Mouse (Mus musculus): ENCODE measurements around the gene Actrt2. TPM values are rescaled to one million over a fixed set of nuclear protein-coding genes. Genes with fewer than 3 reads are reported as not detected.

Gene Actrt2
- polyA plus RNA-seq, 1 experiment from 2014 or later = not detected

DNA sequence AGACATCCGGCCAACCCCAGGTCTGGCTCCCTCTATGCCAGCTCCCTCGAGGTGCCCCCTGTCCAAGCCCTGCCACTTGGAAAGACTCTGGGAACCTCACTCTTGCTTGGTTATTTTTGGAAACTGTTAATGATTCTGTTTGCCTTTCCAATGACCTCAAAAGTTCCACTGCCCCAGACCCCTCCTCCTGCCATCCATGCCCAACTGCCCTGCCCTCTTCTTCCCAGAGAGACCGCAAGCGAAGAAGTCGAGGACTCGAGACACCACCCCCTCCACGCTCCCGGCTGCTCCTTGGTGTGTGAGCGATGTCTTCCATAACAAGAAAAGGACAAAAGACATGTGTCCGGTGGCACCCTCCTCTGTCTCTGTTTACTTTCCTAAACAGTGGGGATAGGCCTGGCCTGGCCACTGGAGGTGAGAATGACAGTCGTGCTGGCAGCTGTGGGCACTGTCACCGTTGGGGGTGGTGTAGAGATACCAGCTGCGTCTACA is 33.3 kb upstream of the Actrt2 start:
- Histone ChIP-seq H3K4me1 (peaks cover 18% of the 10 kb centered on the region), H3K9ac (no peak overlapping the region), H3K4me2 (no peak overlapping the region), H3K9me3 (no peaks in the 10 kb centered on the region), H3K4me3 (no peak overlapping the region), H3K27me3 (peaks cover 13% of the 10 kb centered on the region), H3K27ac (no peak overlapping the region), H3K36me3 (no peaks in the 10 kb centered on the region)
- WGBS = 89% methylated on average over 13 of the region's 13 CpGs
- no peak for ATAC-seq (ENCODE audit: insufficient number of reproducible peaks, insufficient read depth, low FRiP score, low TSS enrichment, low read depth)

DNA sequence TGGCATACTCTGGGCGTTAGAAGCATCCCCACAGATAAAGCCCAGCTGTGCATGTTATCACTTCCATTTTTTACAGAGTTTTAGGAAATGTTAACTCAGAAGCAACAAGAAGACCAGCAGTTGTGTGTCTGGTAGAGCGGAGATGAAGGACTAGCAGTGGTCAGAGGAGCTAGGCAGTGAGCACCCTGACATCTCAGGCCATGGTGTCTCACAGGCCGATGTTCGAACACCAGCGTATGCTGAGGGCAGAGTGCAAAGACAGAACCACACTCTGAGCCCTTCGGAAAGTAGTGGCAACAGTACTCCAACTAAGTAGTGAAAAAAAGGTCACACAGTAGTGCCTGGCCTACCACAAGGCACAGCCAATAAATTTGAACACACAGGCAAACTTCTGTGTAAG is 32.8 kb upstream of the Actrt2 start:
- Histone ChIP-seq H3K4me2 (no peak overlapping the region), H3K4me3 (no peak overlapping the region), H3K9me3 (no peaks in the 10 kb centered on the region), H3K36me3 (no peaks in the 10 kb centered on the region), H3K27ac (no peak overlapping the region), H3K4me1 (peaks cover 18% of the 10 kb centered on the region), H3K9ac (no peak overlapping the region), H3K27me3 (peaks cover 9% of the 10 kb centered on the region; the same call in 1 of the 2 replicates)
- 93% methylated on average over 6 of the region's 6 CpGs for WGBS
- ATAC-seq (ENCODE audit: insufficient number of reproducible peaks, insufficient read depth, low FRiP score, low TSS enrichment, low read depth) = no peak

DNA sequence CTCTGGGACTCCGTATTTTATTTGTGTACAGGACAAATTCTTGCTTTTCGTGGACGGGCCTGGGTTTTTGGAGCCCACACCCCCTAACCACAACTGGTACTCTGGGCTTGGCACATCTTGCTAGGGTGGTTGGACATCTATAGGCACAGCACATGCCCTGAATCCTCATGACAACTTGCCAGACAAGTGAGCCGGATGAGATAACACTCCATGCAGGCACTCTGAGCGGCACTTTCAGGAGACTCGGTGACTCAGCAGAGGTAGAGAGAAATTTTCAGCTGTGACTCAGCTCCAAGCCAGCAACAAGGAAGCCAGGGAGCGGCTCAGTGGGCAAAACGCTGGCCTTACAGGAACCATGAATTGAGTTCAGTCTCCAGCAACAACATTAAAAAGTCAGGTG is 31.6 kb upstream of the Actrt2 start:
- no peak overlapping the region for H3K4me2 ChIP-seq
- H3K27me3 ChIP-seq = no peaks in the 10 kb centered on the region; the same call in 1 of the 2 replicates
- H3K9me3 ChIP-seq = no peaks in the 10 kb centered on the region
- 85% methylated on average over 8 of the region's 8 CpGs for WGBS
- no peak for ATAC-seq (ENCODE audit: insufficient number of reproducible peaks, insufficient read depth, low FRiP score, low TSS enrichment, low read depth)
- peaks cover 18% of the 10 kb centered on the region for H3K4me1 ChIP-seq
- H3K9ac ChIP-seq = no peak overlapping the region
- no peaks in the 10 kb centered on the region for H3K36me3 ChIP-seq
- H3K27ac ChIP-seq = no peak overlapping the region
- H3K4me3 ChIP-seq = no peak overlapping the region

DNA sequence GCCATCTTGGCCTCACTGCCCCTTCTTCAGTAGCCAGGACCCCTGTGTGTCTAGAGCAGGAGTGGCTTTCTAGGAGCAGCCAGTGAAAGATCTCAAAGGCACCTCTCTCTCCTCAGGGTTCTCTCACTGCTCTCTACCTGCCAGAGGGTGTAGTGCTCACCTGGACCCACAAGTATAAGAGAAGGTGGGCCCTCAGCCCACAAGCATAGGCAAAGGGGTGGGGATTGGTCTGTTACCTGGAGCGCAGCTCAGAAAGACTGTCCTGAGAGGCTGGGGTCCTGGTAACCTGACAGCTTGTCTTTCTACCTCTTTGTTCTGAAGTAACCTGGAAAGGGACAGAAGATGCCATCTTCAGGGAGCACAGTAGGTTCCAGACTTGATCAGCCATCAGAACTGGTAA is 31.0 kb upstream of the Actrt2 start:
- Histone ChIP-seq H3K9ac (no peak overlapping the region), H3K4me2 (no peak overlapping the region), H3K4me3 (no peak overlapping the region), H3K36me3 (no peaks in the 10 kb centered on the region), H3K27me3 (peaks cover 6% of the 10 kb centered on the region), H3K9me3 (no peaks in the 10 kb centered on the region), H3K27ac (no peak overlapping the region), H3K4me1 (peaks cover 16% of the 10 kb centered on the region)
- WGBS = 93% methylated on average over 1 of the region's 1 CpGs
- no peak for ATAC-seq (ENCODE audit: insufficient number of reproducible peaks, insufficient read depth, low FRiP score, low TSS enrichment, low read depth)

DNA sequence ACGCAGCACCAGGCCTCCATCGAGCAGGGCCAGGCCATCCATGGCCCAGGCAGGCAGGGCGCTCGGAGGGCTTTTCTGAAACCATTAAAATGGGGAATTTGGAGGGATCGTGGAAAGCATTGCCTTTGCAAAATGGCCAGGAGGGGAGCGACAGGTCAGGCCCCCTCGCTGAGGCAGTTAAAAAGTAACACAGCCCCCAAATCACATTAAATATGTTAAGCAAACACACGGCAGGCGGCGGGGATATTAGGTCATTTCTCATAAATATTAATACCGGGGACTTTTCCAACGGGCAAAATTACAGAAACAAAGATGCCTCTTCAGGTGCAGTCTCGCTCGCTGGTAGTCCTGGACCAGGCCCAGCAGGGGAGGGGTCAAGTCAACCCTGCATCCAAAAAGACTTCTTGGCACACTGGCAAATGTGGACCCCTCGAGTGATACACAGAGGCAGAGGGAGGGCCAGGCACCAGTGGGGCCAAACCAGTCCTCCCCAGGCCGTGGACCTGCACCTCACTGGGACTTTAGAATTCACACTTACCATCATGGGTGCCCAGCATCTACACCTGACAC is 30.4 kb upstream of the Actrt2 start:
- ATAC-seq (ENCODE audit: insufficient number of reproducible peaks, insufficient read depth, low FRiP score, low TSS enrichment, low read depth) = no peak
- Histone ChIP-seq H3K9ac (no peak overlapping the region), H3K4me3 (no peak overlapping the region), H3K27ac (no peak overlapping the region), H3K27me3 (peaks cover 7% of the 10 kb centered on the region), H3K4me1 (peaks cover 16% of the 10 kb centered on the region), H3K4me2 (no peak overlapping the region), H3K36me3 (no peaks in the 10 kb centered on the region), H3K9me3 (no peaks in the 10 kb centered on the region)
- 71% methylated on average over 16 of the region's 16 CpGs for WGBS

DNA sequence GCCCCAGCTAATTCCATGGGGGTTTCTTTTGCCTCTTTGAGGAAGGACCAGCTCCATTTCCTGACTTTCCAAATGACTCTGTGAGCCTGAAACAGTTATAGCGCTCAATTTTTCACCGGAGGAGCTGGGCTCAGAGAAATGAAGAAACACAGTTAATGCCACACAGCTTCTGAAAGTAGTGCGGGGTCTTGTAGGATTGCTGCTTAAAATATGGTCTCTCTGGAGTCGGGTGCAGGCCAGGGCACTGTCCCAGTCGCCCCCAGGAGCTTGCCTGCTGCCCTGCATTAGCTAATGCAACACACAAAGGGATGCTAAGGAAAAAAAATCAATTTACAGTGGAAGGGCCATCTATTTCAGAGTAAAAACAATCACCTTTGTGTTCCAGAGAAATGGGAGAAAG is 29.8 kb upstream of the Actrt2 start:
- H3K27ac ChIP-seq = peak overlapping the region; percentile 52
- H3K9me3 ChIP-seq = no peaks in the 10 kb centered on the region
- H3K4me3 ChIP-seq = no peak overlapping the region
- H3K9ac ChIP-seq = no peak overlapping the region
- H3K27me3 ChIP-seq = peaks cover 7% of the 10 kb centered on the region
- no peak overlapping the region for H3K4me2 ChIP-seq
- H3K36me3 ChIP-seq = no peaks in the 10 kb centered on the region
- ATAC-seq (ENCODE audit: insufficient number of reproducible peaks, insufficient read depth, low FRiP score, low TSS enrichment, low read depth) = no peak
- H3K4me1 ChIP-seq = peaks cover 17% of the 10 kb centered on the region
- WGBS = 72% methylated on average over 5 of the region's 5 CpGs

DNA sequence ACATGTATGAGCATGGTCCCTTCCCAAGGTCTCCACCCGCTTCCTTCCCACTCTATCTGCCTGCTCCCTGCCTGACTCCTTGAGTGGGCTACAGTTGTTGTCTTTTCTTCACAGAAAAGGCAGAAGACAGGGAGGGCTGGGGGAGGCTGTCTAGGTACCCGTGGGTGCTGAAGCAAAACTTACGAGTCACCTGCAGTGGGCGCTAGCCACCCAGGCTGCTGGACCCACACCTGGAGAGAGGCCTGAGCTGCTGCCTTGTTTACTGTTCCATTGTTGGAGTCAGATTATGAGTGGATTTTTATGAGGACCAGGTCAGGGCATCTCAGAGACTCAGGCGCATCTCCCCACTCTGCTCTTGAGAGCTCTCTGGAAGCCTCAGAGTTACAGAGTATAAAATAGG is 28.9 kb upstream of the Actrt2 start:
- Histone ChIP-seq H3K27me3 (peaks cover 7% of the 10 kb centered on the region), H3K4me2 (no peak overlapping the region), H3K9me3 (no peaks in the 10 kb centered on the region), H3K36me3 (no peaks in the 10 kb centered on the region), H3K4me1 (peaks cover 17% of the 10 kb centered on the region), H3K27ac (no peak overlapping the region), H3K9ac (0 out of 2 replicates have a peak overlapping the region, but pooled peaks have one; percentile 16), H3K4me3 (no peak overlapping the region)
- no peak for ATAC-seq (ENCODE audit: insufficient number of reproducible peaks, insufficient read depth, low FRiP score, low TSS enrichment, low read depth)
- 67% methylated on average over 5 of the region's 5 CpGs for WGBS

DNA sequence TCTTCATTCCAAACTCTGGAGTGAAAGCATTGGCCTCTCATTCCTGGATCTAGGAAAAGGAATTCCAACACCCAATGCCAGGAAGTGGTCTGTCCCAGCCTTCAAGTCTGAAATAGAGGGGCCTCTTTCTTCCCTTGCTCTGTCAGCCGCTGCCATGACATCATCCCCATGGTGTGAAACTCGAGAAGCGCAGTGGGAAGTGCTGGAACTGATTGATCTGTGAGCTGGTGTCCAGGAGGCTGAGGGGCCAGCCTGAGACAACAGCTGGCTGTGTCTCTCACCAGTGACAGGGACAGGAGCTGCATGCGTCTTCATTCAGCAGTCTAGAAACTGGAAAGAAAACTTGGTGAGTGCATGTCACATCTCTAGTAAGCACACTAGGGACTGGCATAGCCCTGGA is 28.5 kb upstream of the Actrt2 start:
- 8% methylated on average over 4 of the region's 4 CpGs for WGBS
- Histone ChIP-seq H3K27me3 (peaks cover 7% of the 10 kb centered on the region), H3K4me2 (no peak overlapping the region), H3K4me3 (no peak overlapping the region), H3K9ac (no peak overlapping the region), H3K9me3 (no peaks in the 10 kb centered on the region), H3K36me3 (no peaks in the 10 kb centered on the region), H3K27ac (no peak overlapping the region), H3K4me1 (peaks cover 17% of the 10 kb centered on the region)
- ATAC-seq (ENCODE audit: insufficient number of reproducible peaks, insufficient read depth, low FRiP score, low TSS enrichment, low read depth) = no peak

DNA sequence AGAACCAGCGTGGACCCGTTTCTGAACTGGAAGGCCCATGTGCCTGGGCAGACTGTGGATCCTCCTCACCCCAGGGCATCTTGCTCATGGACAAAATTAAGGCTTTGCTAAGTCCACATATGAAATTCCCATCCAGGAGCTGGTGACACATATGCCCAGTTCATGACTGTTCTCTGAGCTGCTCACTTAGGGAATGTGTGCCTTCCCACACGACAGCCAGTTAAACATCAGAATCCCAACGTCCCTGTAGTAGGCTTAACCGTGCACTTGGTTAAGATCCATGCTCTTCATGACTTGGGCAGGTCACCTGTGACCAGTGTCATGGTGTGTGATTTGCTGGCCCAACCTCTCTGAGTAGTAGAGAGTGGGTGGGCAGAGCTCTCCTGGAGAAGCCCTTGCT is 26.7 kb upstream of the Actrt2 start:
- H3K4me3 ChIP-seq = no peak overlapping the region
- H3K4me1 ChIP-seq = peaks cover 17% of the 10 kb centered on the region
- H3K27ac ChIP-seq = no peak overlapping the region
- H3K36me3 ChIP-seq = no peaks in the 10 kb centered on the region
- no peaks in the 10 kb centered on the region for H3K9me3 ChIP-seq
- peaks cover 7% of the 10 kb centered on the region for H3K27me3 ChIP-seq
- H3K9ac ChIP-seq = no peak overlapping the region
- H3K4me2 ChIP-seq = no peak overlapping the region
- 87% methylated on average over 5 of the region's 5 CpGs for WGBS
- ATAC-seq (ENCODE audit: insufficient number of reproducible peaks, insufficient read depth, low FRiP score, low TSS enrichment, low read depth) = no peak

DNA sequence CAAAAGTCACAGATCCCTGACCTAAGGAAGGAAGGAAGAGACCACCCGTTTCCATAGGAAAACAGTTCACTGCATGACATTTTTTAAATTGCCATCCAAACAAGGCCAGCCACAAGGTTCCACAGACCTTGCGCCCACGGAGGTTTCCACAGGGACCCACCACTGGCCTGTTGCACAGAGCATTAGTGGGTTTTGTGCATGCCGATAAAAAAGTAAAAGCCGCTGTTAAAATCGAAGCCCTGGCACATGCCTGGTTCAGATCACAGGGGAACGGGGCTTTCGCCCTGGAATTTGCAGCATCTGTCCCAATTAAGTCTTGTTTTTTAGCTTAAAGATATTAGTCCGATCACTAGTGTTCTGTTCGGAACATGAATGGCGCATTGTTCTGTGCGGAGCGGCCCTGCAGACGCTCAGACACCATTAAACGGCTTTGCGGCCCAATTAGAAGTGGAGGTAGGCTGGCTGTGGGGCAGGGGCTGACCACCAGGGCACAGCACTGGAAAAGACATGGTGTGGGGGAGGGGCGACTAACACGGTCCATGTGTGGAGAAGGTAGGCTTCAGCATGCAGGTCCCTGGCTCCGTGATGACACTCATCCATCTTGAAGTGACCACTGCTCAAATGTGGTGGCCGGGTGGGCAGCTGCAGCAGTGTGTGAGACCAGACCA is 25.8 kb upstream of the Actrt2 start:
- peak overlapping the region; percentile 18; the same call in 1 of the 2 replicates for H3K27ac ChIP-seq
- no peak overlapping the region for H3K9ac ChIP-seq
- no peaks in the 10 kb centered on the region for H3K9me3 ChIP-seq
- no peak overlapping the region; the same call in 1 of the 2 replicates for H3K4me2 ChIP-seq
- H3K27me3 ChIP-seq = peaks cover 8% of the 10 kb centered on the region
- ATAC-seq (ENCODE audit: insufficient number of reproducible peaks, insufficient read depth, low FRiP score, low TSS enrichment, low read depth) = no peak
- 28% methylated on average over 20 of the region's 20 CpGs for WGBS
- H3K36me3 ChIP-seq = no peaks in the 10 kb centered on the region
- H3K4me3 ChIP-seq = no peak overlapping the region
- peaks cover 17% of the 10 kb centered on the region for H3K4me1 ChIP-seq

DNA sequence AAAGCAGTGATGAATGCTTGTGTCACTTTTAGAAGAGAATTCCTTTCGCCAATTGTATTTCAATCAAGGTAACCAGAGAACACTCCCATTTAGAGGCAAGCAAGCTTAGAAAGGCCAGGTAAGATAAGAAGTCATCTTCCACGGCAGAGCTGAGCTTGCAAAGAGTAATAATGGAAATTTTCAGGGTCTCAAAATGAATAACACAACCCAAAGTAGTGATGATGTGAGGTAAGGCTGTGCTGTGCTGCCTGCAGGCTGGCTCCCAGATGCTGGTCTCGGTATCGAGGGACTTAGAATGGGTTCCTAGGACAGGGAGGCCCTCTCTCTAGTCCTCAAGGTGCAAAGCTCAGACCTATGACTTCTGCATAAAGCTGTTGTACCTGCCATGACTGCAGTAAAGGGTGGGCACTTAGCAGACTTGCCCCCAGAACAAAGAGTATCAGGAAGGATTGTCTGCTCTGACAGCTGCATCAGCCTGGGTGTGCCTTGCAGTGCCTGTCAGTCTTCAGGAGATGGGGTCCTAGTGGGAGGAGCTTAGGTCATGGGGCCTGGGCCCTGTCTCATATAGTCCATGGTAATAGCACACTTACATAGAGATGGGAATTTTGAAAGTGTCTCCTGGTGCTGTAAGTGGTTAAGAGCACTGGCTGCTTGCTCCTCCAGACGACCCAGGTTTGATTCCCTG is 15.5 kb upstream of the Actrt2 start:
- H3K9ac ChIP-seq = no peak overlapping the region
- 72% methylated on average over 5 of the region's 5 CpGs for WGBS
- H3K36me3 ChIP-seq = no peaks in the 10 kb centered on the region
- no peak for ATAC-seq (ENCODE audit: insufficient number of reproducible peaks, insufficient read depth, low FRiP score, low TSS enrichment, low read depth)
- no peaks in the 10 kb centered on the region for H3K9me3 ChIP-seq
- no peak overlapping the region for H3K4me3 ChIP-seq
- no peaks in the 10 kb centered on the region for H3K4me1 ChIP-seq
- H3K4me2 ChIP-seq = no peak overlapping the region
- peaks cover 11% of the 10 kb centered on the region for H3K27me3 ChIP-seq
- H3K27ac ChIP-seq = no peak overlapping the region

DNA sequence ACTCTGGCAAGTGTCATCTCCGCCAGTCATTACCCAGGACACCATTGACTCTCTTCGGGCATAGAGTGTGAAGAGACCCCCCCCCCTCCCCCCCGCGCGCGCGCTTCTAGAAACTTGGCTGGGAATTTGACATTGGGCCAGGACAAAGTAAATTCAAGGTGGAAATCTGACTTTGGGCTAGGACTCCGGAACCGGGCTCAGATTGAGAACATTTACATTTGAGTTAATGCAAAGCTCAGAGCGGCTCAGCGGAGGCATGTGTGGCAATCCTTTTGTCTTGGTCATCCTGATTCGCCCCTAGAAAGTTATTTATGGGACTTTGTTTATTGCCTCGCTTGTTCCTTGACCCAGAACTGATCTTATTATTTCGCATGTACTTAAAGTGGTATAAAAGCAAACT is 14.6 kb upstream of the Actrt2 start:
- ATAC-seq (ENCODE audit: insufficient number of reproducible peaks, insufficient read depth, low FRiP score, low TSS enrichment, low read depth) = no peak
- WGBS = 54% methylated on average over 14 of the region's 14 CpGs
- Histone ChIP-seq H3K27ac (no peak overlapping the region), H3K9ac (no peak overlapping the region), H3K36me3 (no peaks in the 10 kb centered on the region), H3K4me1 (no peaks in the 10 kb centered on the region), H3K4me2 (no peak overlapping the region), H3K9me3 (no peaks in the 10 kb centered on the region), H3K27me3 (peaks cover 7% of the 10 kb centered on the region), H3K4me3 (no peak overlapping the region)

All from embryonic facial prominence, embryonic 13.5 days (tissue).